Mouse (Mus musculus) spleen, postnatal 4 days (tissue): ENCODE results near the gene D6Ertd527e.
A peak's percentile ranks its signal among the peaks of the same experiment; 100 is the strongest.

Experiments used
- DNase-seq, 2 experiments: peaks; one replicate each; pipeline ENCODE4 v3.0.0; 2022; ENCODE audit warnings: low spot score in 2 of 2

The D6Ertd527e gene

DNA sequence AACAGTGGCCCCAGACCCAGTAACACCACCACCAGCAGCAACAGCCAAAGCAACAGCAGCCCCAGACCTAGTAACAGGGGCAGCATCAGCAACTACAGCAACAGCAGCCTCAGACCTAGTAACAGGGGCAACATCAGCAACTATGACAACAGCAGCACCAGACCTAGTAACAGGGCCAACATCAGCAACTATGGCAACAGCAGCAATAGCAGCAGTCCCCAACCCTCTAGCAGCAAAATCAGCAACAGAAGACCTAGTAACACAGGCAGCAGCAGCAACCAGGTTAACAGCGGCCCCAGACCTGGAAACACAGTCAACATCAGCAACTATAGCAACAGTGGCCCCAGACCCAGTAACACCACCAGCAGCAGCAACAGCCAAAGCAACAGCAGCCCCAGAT, 6.9 kb downstream of the D6Ertd527e start:
- no peak for DNase-seq

DNA sequence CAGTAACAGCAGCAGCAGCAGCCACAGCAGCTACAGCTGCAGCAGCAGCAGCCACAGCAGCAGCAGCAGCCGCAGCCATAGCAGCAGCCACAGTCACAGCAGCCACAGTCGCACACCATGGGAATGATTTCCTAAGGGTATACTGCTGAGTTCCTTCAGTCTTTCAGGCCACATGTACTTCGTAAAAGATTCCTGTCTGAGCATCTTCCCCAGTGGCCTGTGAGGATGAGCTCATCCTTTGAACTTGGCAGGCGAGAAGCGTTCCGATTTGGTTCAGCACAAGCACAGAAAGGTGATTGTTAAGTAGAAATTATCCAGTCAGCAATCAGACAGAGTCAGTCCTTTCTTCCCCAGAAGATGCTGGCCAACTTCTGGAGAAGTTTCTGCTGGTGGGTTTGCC, 7.6 kb downstream of the D6Ertd527e start:
- no peak for DNase-seq

DNA sequence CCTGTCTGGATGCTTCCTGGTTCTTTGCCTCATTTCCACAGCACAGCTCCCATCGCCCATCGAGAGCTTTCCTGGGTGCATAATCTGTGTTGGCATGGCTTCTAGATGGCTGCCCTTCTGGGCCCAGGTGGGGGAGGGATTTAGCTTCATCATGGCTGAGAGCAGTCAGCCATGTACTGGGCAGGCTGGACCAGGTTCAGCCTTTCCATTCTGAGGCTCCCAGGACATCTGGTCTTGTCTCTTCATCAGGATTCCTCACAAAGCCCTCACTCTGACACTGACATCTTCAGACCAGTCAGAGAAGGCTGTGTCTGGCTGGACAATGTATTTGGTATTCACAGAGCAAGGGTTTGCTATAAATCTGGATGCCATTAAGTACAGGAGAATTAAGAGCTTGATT, 11.4 kb downstream of the D6Ertd527e start:
- no peak for DNase-seq

DNA sequence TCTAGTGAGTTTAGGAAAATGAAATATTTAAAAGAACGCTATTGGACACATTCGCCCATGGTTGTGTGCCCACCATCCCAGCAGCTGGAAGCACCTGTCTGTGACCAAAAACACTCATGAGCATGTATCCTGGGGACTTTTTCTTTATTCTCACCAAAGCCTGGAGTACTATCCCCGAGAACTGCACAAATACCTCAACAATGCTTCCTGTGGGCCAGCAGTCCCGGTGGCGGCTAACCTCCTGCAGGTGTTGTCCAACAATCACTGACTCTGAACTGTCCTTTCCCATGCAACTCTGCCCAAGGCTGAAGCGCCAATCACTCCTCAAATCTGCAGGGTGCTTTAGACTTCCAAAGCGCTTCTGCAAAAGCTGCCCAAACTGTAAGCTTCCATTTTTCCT, 12.1 kb downstream of the D6Ertd527e start:
- no peak for DNase-seq

DNA sequence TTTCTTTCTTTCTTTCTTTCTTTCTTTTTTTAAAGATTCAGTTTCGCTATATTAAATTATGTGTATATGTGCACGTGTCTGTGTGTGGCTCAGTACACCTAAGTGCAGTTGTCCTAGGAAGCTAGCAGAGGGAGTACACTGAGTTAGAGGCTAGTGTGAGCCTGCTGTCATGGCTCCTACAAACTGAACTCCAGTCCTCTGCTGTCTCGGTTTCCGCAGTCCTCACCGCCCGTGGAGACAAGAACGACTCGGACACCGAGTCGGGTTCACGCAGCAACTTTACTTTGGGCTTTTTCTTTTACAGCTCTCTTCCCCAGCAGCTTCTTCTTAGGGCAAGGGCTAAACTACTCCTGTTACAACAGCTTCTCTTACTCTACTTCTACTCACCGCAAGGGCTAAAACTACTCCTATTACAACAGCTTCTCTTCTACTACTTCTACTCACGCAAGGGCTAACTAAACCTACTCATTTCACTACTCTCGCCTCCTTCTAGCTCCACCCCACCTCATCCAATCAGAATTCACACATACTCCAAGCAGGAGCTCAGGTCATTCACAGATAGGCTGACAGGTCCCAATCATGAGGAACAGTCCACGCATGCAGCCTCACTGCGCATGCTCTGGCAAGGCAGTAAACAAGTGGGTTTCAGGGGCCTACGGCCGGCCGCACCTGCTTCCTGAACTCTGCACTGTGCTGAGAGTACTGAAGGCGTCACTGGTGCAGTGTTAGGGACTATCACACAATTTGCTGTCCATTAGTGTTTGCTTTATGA, 14.7 kb downstream of the D6Ertd527e start:
- DNase-seq, result peak; percentile 57 to 71

DNA sequence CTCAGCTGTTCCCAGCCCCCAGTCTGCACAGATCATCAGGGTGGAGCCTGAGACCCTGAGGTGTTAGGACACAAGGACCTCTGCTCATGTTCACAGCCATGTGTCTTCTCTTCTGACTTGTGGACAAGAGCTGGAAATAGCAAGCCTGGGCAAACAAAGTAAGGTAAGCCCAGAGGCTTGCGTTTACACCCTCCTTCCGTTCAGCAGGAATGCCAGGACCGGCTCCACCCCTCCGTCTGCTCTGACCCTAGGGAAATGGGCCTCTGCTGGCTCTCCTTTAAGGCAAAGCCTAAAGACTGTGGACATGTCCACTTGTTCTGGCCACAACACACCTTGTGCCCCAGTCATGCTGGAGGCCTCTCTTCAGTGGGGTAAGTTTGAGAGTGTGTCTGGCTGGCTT, 15.4 kb downstream of the D6Ertd527e start:
- DNase-seq, result no peak

DNA sequence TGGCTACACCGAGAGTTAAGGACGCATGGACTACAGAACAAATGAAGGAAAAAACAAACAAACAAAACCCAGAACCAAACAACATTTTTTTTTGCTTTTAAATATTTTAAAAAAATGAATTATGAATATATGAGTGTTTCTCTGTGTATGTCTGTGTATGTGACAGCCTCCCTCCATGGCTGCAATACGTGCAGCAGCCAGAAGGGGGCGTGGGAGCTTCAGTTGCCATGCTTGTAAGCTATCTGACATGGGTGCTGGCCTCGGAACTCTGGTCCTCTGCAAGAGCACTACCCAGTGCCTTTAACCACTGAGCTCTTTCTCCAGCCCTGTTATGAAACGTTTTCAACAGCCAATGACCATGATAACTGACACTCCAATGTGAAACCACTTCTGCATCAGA, 16.1 kb downstream of the D6Ertd527e start:
- DNase-seq, result no peak

DNA sequence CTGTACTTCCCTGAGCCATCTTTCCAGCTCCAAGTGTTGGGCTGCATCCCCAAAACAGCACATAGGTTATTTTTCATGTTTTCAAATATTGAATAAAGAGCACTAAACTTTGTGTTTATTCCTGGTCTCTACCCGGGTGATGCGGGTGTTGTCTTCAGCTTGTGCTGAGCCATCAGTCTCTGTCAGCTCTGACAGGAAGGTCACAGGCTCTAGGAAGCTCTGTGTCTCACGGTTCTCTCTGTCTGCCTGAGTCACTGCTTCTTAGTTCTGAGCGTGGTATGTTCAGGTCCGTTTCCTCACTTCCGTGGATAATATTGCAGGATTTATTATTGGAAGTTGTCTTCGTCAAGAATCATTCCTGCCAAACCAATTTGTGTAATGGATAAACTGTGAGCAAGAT, 17.4 kb downstream of the D6Ertd527e start:
- DNase-seq, result no peak

DNA sequence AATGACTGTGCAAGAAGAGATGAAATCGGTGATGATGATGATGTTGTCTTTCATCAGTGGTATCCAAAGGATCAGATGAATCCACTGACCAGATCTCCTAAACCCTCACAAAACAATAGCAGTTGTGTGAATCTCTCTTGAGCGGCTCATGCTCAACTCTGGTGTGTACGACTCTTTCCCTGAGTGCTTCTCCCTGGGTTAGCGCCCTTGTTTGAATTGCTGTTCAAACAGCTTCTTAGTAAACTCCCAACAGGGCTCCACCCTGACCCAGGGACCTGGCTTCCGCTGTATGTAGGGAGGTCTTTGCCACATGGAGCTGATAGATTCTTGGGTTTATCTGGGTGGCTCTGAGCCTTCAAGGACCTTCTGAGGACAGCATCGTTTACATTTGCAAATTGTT, 18.9 kb downstream of the D6Ertd527e start:
- DNase-seq, result no peak

DNA sequence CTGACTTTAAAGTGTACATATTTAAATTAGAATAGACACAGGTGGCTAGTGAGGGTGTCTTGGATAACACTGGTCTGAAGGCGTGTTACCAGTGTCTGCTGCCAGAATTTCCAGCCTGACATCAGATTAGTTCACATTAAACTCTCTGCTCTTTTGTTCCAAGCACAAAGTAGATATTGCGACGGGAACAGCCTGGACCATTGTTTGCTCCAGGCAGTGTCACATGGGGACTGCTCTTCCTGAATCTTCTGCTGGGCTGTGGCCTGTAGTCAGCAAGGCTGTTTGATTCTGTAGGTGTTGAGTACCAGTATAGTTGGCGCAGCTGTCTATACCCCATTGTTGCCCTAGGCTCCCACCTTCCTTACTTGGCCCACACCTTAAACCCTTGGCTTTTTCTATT, 19.4 kb downstream of the D6Ertd527e start:
- no peak for DNase-seq

DNA sequence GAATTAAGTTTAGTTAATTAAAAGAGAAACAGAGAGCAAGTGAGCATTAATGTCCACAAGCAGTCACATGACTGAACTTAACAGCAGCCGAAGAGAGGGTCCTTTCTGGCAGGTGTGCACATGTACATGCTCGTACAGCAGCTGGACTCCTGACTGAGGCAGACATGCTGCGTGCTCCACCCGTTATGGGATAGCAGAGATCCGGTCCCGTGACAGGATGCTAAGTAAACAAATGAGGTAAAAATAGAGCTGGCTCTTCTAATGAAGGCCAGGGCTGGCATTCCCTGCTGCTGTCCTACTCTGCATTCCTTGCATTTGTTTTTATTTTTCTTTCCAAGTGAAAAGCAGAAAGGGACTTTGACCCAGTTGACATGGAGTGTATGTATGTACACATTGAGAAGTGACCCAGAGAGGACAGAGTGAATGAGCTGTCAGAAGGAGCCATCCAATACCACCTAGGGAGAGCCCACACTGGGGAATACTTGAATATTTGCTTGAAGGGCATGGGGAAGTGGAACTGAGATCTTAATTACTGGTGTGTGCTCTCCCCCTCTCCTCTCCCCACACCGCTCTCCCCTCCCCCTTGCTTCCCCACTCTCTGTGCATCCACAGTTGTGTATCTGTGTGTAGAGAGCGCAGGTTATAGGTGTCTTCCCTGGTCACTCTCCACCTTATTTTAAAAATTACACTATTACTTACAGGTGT, 22.7 kb downstream of the D6Ertd527e start:
- no peak for DNase-seq

DNA sequence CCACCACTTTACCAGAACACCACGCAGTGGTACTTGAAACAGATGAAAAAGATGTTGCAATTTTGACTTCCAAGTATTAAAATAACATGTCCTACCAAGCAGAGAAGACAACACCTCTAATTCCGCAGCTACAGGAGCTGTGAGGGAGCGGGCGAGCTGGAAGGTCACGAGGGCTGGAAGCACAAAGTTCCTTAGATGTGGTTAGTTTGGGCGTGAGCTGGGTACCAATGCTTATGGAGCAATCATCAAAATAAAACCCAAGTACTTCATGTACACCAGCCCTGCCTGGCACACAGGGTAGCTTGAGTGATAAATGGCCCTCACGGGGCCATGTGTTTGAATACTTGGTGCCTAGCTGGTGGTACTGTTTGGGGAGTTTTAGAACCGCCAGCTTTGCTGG, 25.3 kb downstream of the D6Ertd527e start:
- no peak for DNase-seq

DNA sequence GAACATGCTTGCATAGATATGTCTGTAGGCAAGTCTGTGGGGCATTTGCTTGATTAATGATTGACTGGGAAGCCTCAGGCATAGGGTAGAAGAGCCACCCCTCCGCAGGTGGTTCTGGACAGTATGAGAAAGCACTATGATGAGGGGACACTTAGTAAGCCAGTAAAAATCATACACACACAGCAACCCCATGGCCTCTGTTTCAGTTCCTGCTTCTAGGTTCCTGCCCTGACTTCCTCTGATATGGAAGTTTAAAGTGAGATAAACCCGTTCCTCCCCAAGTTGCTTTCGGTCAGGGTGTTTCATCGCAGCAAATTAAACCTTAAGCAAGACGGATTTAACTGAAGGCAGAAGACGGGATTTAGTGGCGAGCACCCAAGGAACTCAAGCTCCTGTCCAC, 26.1 kb downstream of the D6Ertd527e start:
- DNase-seq, result no peak

DNA sequence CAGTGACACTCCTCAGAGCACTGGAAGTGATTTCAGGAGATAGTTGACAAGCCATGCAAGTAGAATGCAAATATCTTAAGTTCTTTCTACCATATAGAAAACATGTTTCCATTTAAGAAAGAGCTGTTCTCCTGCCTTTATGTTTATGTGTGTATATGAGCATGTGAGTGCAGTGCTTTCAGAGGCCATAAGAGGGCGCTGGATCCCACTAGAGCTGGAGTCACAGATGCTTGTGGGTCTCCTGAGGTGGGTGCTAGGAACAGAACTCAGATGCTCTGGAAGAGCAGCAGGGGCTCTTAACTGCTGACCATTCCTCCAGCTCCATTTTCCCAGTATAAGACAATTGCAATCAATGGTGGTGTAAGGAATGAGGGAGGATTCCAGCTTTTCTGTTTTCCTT, 26.5 kb downstream of the D6Ertd527e start:
- no peak for DNase-seq

DNA sequence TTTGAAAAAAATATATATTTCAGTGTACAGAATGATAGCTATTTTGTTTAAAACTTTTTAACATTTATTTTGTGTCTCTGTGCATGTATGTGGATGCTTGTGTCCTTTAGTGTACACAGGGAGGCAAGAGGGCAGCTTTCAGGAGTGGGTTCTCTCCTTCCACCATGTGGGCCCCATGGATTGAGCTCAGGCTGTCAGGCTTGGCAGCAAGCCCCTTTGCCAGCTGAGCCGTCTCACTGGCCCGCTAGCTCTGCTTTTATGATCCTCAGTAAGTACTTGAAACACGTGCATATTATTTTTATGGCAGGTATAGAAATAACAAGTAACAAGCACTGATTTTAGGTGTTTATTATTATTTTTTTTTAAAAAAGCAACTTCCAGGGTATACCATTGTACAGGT, 29.0 kb downstream of the D6Ertd527e start:
- no peak for DNase-seq

DNA sequence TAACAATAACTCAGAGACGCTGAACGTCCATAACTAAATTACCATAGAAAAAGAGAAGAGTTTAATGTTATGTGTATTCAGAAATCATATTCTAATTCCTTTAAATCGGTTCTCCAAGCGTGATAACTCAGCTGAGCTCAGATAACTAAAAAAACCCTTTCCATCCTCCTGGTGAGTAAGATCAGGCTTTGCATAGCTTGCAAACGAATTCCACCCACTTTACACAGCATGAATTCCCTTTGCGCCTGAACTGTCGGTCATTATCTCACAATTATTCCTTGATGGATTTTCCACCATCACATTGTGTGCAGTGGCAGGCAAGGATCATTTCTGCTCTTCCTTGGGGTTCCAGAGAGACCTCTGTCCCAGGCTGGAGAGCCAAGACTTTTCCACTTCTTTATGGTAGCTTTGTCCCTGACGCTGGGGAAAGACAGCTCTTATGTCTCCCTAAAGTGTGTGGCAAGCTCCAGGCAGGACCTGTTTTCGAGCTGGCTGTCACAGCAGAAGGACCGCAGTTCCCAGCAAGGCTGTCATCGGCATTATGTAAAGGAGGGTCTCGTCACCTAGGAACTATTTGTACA, 29.5 kb downstream of the D6Ertd527e start:
- DNase-seq, result no peak

DNA sequence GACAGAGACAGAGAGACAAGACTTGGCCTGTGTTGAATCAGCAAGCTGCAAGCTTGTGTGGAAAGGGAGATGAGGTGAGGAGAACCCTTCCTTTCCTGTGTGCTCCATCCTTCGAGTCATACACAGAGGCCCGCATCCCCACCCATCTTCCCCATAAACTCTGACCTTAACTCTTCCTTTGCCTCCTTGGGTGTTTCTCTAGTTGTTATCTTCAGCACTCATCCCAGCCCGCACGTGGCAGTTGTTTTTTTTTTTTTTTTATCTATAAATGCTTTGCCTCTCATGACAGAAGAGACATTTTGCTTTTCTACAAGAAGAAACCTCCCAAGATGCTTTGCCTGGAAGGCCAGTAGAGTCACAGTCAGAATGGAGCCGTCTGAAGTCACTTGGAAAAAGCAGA, 33.9 kb downstream of the D6Ertd527e start:
- no peak for DNase-seq

DNA sequence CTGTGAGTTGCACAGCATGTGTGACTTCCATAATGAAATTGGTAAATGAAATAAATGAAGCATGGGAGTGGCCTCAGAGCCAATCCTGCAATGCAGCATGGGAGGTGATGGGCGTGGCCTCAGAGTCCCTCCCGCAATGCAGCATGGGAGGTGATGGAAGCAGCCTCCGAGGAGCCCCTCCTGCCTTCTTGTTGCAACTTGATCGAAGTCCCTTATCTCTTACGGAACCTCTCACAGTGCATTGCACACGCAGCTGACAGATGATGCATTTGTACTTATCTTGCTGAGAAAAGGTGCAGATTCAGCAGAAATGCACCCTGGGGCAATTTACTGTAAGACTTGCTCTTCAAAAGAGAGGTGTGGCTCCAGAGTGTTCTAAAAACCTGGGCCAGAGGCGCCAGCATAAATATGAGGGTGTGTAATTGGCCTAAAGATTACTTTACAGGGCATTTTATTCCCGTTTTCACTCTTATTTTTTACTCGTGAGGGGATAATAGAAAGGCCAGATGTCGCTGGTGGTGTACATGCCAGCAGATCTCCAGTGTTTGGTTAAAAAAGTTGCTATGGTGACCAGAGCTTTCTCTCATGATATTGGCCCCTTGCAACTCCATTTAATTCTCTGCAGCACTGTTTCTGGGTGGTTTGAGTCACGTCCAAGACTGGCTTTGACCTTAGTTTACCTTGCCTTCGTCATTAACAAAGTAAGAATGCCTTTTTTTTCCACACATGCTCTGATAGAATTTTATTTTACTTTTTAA, 35.4 kb downstream of the D6Ertd527e start:
- no peak for DNase-seq

DNA sequence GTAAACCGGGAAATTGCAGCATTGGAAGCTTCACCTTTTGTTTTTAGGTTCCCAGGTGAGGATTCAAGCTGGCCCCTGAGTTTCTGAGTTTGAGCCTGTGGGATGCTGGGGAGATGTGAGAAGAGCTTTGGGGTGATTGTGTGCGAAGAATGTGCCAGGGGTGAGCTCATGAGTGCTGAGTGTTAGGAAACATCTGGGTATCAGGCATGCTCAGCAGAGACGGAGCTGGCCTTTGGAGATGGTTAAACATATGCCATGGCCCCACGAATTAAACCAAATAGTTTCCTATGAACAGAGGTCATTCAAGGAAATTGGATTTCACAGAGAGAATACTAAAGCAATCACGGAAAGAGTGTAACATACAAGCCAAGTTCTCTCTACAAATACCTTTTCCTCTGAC, 37.7 kb downstream of the D6Ertd527e start:
- DNase-seq, result no peak

DNA sequence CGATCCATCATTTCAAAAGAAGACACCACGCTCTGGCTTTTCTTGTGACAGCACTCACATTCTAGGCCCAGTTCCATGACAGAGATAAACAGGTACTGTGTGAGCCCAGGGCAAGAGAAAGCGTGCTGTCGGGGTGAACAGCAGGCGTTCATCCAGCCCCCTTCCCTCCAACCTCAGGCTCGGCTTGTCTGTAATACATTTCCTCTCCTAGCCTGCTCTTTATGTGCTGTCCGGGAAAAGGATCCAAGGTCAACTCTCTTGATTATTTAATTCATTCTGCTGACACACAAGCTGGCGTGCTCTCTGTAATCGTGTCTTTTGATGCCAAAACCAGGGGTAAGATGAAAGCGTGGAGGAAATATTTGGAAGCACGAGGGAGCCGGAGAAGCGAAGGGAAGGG, 39.0 kb downstream of the D6Ertd527e start:
- DNase-seq, result no peak

DNA sequence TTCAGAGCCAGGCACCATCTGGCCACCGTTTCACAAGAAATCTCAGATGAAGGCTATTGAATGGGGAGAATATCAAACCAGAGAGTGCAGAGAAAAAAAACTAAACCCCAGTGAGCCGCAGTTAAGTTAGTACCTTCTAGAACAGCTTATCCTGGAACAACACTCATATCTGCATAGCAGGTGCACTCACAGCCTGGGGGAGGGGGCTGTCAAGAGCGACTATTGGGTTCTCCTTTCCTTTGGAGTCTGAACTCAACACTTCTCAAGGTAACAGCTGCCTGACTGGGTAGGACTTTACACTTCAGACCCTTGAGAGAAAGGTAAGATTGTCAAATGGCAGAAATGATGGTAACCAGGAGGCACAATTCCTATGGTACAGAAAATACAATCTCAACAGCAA, 43.4 kb downstream of the D6Ertd527e start:
- DNase-seq, result no peak

DNA sequence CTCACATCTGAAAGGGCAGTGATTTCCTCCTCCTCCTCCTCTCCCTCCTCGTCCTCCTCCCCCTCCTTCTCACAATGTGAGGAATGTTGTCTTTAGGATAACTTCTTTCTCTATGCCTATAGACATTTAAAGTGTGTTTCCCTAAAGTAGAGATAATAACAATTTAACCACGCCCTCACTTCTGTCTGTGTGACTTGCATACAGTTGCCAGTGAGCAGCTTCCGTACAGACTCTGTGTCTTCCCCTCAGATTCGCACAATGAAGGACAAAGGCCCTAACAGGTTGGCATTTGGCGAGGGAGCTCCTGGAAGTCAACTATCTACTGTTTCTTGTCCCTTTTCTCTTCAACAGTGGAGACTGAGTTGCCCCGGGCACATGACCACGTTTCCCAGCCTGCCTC, 45.9 kb downstream of the D6Ertd527e start:
- DNase-seq, result no peak

DNA sequence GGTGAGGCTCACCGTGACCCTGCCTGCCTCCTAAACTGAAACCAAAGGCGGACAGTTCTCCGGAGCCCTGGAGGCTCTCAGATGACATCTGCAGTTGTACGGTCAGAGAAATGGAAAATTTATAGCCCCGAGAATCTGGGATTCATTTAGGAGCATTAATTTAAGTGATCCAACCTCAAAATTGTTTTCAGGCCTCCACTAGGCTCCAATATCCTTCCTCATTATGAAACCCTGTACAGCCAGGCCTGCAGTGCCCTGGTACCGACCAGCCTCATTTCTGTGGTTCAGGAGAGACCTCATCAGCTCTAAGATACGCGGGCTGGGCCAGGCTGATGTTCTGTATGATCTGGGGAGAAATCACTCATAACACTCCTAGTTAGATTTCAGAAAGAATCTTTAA, 46.9 kb downstream of the D6Ertd527e start:
- no peak for DNase-seq
